In genomic region chr14:29334216-29334615, GRCm38 (mm10) we compare ENCODE assay signal across 20 mouse cellular contexts.
DNase-seq lines count a peak whose midpoint lies in the region; ATAC-seq and TF ChIP-seq lines count a peak whose summit lies in the region.
"Had no signal": no experiment of that assay in that cellular context is flagged by ENCODE, and none has a peak within 500 bp of the region (broad histone marks: within the 10 kb centered on the region; RNA-seq: fewer than 3 reads in every experiment).

No protein-coding gene starts in this region.

- H3K27me3 ChIP-seq in cerebellum, adult 2 months (ENCODE audit: control insufficient read depth, insufficient read depth, low read length): no peaks in the 10 kb centered on the region
- no peaks in the 10 kb centered on the region for H3K27me3 ChIP-seq in midbrain, embryonic 10.5 days (ENCODE audit: low read depth, poor library complexity, severe bottlenecking)
- no peaks in the 10 kb centered on the region for H3K27me3 ChIP-seq in embryonic facial prominence, embryonic 10.5 days (replicated peaks; ENCODE audit: low read depth, poor library complexity, severe bottlenecking)
- H3K27me3 ChIP-seq: embryonic facial prominence, embryonic 13.5 days; forebrain, embryonic 12.5 days; heart, embryonic 13.5 days; hindbrain, embryonic 15.5 days had no signal

- TF ChIP-seq POLR2A in cerebellum, adult 2 months (IDR thresholded peaks at IDR 0.05; ENCODE audit: borderline replicate concordance, insufficient read depth, low read length): no peak

- H3K36me3 ChIP-seq in midbrain, embryonic 10.5 days: no peaks in the 10 kb centered on the region
- H3K36me3 ChIP-seq in embryonic facial prominence, embryonic 10.5 days (replicated peaks): no peaks in the 10 kb centered on the region
- H3K36me3 ChIP-seq: embryonic facial prominence, embryonic 13.5 days; forebrain, embryonic 12.5 days; G1E; heart, embryonic 13.5 days; hindbrain, embryonic 15.5 days had no signal

- no peak for DNase-seq in cerebellum, postnatal 4 days (ENCODE audit: low spot score in 2 of 2)
- DNase-seq in cerebellum, adult 2 months: peak; percentile 67 to 84
- DNase-seq in cerebellum, postnatal 14 days: peak; percentile 26 to 59
- no peak for DNase-seq in midbrain, embryonic 10.5 days (ENCODE audit: low spot score)
- no peak for DNase-seq in adrenal gland, adult 8-10 months
- DNase-seq in embryonic facial prominence, embryonic 10.5 days (ENCODE audit: low spot score): no peak
- DNase-seq: adrenal gland, postnatal 10 days; B cell, adult 2 months; gastrocnemius, postnatal 14 days; heart, postnatal 36 days; kidney, adult 2 months had no signal

- WGBS in cerebellum, adult 2 months: 18% methylated on average over 2 of the region's 2 CpGs
- WGBS in midbrain, embryonic 10.5 days: 83% methylated on average over 2 of the region's 2 CpGs
- WGBS in embryonic facial prominence, embryonic 10.5 days: 84% methylated on average over 2 of the region's 2 CpGs

- peak; percentile 87 for ATAC-seq in cerebellum, adult (ENCODE audit: insufficient number of reproducible peaks, low FRiP score, low TSS enrichment)
- ATAC-seq: CD4-positive, CD25-positive, alpha-beta regulatory T cell, adult 4 months; forebrain, embryonic 16.5 days; intestine, embryonic 16.5 days had no signal

- H3K4me1 ChIP-seq in cerebellum, adult 2 months (ENCODE audit: control insufficient read depth, insufficient read depth, low read length): peaks cover 12% of the 10 kb centered on the region
- no peaks in the 10 kb centered on the region for H3K4me1 ChIP-seq in midbrain, embryonic 10.5 days
- no peaks in the 10 kb centered on the region for H3K4me1 ChIP-seq in embryonic facial prominence, embryonic 10.5 days
- H3K4me1 ChIP-seq: forebrain, embryonic 12.5 days; heart, embryonic 13.5 days; hindbrain, embryonic 15.5 days had no signal

- no peak overlapping the region for H3K27ac ChIP-seq in cerebellum, adult 2 months (ENCODE audit: insufficient read depth, low read length)
- H3K27ac ChIP-seq in midbrain, embryonic 10.5 days (replicated peaks): no peak overlapping the region
- no peak overlapping the region for H3K27ac ChIP-seq in embryonic facial prominence, embryonic 10.5 days (replicated peaks)
- H3K27ac ChIP-seq: embryonic facial prominence, embryonic 13.5 days; forebrain, embryonic 12.5 days; heart, embryonic 13.5 days; hindbrain, embryonic 15.5 days had no signal

- no peak overlapping the region for H3K4me3 ChIP-seq in cerebellum, adult 2 months (replicated peaks; ENCODE audit: insufficient read depth, low read depth, low read length)
- H3K4me3 ChIP-seq in midbrain, embryonic 10.5 days: no peak overlapping the region
- H3K4me3 ChIP-seq in embryonic facial prominence, embryonic 10.5 days: no peak overlapping the region
- H3K4me3 ChIP-seq: embryonic facial prominence, embryonic 13.5 days; forebrain, embryonic 12.5 days; heart, embryonic 13.5 days; hindbrain, embryonic 15.5 days had no signal

- TF ChIP-seq CTCF in cerebellum, adult 2 months (IDR thresholded peaks at IDR 0.05; ENCODE audit: borderline replicate concordance, insufficient read depth, low read depth, low read length): no peak

- H3K9me3 ChIP-seq in midbrain, embryonic 10.5 days (replicated peaks): no peaks in the 10 kb centered on the region
- H3K9me3 ChIP-seq in embryonic facial prominence, embryonic 10.5 days: no peaks in the 10 kb centered on the region; the same call in 1 of the 2 replicates
- H3K9me3 ChIP-seq: embryonic facial prominence, embryonic 13.5 days; forebrain, embryonic 12.5 days; hindbrain, embryonic 15.5 days had no signal

Comparison
In these comparisons a context has a peak if more than half of its experiments do, and no peak if none do; other contexts are left out.
1. DNase-seq: peak in cerebellum, adult 2 months (2 of 2) and cerebellum, postnatal 14 days (2 of 2); none in cerebellum, postnatal 4 days (0 of 2), midbrain, embryonic 10.5 days (single experiment), adrenal gland, adult 8-10 months (single experiment) and embryonic facial prominence, embryonic 10.5 days (single experiment).